Mouse (Mus musculus) common myeloid progenitor, adult 5-6 weeks (primary cell): Measurements from ENCODE around the gene Fbxl17. TPM values are rescaled to one million over a fixed set of nuclear protein-coding genes. Genes with fewer than 3 reads are reported as not detected.

ENCODE experiments used
- ATAC-seq: replicated peaks from 2 replicates; pipeline ENCODE4 v1.8.0; 2016; ENCODE audit warnings: low read depth, mild to moderate bottlenecking, moderate TSS enrichment, inconsistent platforms; ENCODE audit not compliant: poor library complexity, severe bottlenecking
- total RNA-seq: library from RNA; stranded (forward); fragments of 200-1000, 187-1606 nt; gene quantifications from 2 replicates; pipeline ENCODE4 v1.2.3, GENCODE M21; 2017

Fbxl17 gene
- total RNA-seq, 1 experiment from 2014 or later: 11.5 TPM

- no peak for ATAC-seq
These were observed 34.6 kb downstream of the Fbxl17 start for GRCm38 (mm10) chr17:63465239-63465638.

- ATAC-seq: no peak
These were observed 37.3 kb downstream of the Fbxl17 start for GRCm38 (mm10) chr17:63462512-63462911.

GRCm38 (mm10) chr17:63459712-63460495 is 39.9 kb downstream of the Fbxl17 start:
- ATAC-seq: no peak

- no peak for ATAC-seq
These were observed 41.8 kb downstream of the Fbxl17 start for GRCm38 (mm10) chr17:63458052-63458451.

- ATAC-seq: no peak
These were observed 48.4 kb downstream of the Fbxl17 start for GRCm38 (mm10) chr17:63451311-63452006.

GRCm38 (mm10) chr17:63447691-63448090 is 52.1 kb downstream of the Fbxl17 start:
- ATAC-seq: no peak

GRCm38 (mm10) chr17:63446971-63447679 is 52.7 kb downstream of the Fbxl17 start:
- no peak for ATAC-seq

GRCm38 (mm10) chr17:63445212-63445611 is 54.6 kb downstream of the Fbxl17 start:
- no peak for ATAC-seq

GRCm38 (mm10) chr17:63437424-63437823 is 62.4 kb downstream of the Fbxl17 start:
- ATAC-seq: no peak

- no peak for ATAC-seq
These were observed 65.7 kb downstream of the Fbxl17 start for GRCm38 (mm10) chr17:63434081-63434480.

- peak; percentile 31 for ATAC-seq
These were observed 68.2 kb downstream of the Fbxl17 start for GRCm38 (mm10) chr17:63431650-63432049.

GRCm38 (mm10) chr17:63430395-63431075 is 69.3 kb downstream of the Fbxl17 start:
- peak; percentile 93 for ATAC-seq

GRCm38 (mm10) chr17:63423851-63424250 is 76.0 kb downstream of the Fbxl17 start:
- ATAC-seq: no peak

GRCm38 (mm10) chr17:63422685-63423084 is 77.1 kb downstream of the Fbxl17 start:
- peak; percentile 65 for ATAC-seq

- peak; percentile 94 for ATAC-seq
These were observed 78.0 kb downstream of the Fbxl17 start for GRCm38 (mm10) chr17:63421864-63422263.

GRCm38 (mm10) chr17:63419503-63419902 is 80.3 kb downstream of the Fbxl17 start:
- no peak for ATAC-seq

- peak; percentile 66 for ATAC-seq
These were observed 85.7 kb downstream of the Fbxl17 start for GRCm38 (mm10) chr17:63413973-63414580.

- ATAC-seq: no peak
These were observed 88.3 kb downstream of the Fbxl17 start for GRCm38 (mm10) chr17:63411564-63411963.

- ATAC-seq: no peak
These were observed 89.7 kb downstream of the Fbxl17 start for GRCm38 (mm10) chr17:63410101-63410500.

- ATAC-seq: no peak
These were observed 93.9 kb downstream of the Fbxl17 start for GRCm38 (mm10) chr17:63405955-63406354.
